Mouse (Mus musculus): ENCODE data around the gene Bricd5.

GRCm38 (mm10) chr17:24446590-24446989, 27.1 kb upstream of the Bricd5 start:
- TF ChIP-seq POLR2A (IDR thresholded peaks at IDR 0.05; ENCODE audit: borderline replicate concordance, extremely low read depth, low read depth, low read length): no peak
- no peak for TF ChIP-seq CTCF (IDR thresholded peaks at IDR 0.05; ENCODE audit: insufficient read depth, low read length)
